Mouse (Mus musculus): ENCODE measurements around the gene Yme1l1. TPM values are rescaled to one million over a fixed set of nuclear protein-coding genes. Genes with fewer than 3 reads are reported as not detected.

Yme1l1 gene
- polyA plus RNA-seq (2012; rRNA removed), result 4.6 and 6.1 TPM in 2 replicates

DNA sequence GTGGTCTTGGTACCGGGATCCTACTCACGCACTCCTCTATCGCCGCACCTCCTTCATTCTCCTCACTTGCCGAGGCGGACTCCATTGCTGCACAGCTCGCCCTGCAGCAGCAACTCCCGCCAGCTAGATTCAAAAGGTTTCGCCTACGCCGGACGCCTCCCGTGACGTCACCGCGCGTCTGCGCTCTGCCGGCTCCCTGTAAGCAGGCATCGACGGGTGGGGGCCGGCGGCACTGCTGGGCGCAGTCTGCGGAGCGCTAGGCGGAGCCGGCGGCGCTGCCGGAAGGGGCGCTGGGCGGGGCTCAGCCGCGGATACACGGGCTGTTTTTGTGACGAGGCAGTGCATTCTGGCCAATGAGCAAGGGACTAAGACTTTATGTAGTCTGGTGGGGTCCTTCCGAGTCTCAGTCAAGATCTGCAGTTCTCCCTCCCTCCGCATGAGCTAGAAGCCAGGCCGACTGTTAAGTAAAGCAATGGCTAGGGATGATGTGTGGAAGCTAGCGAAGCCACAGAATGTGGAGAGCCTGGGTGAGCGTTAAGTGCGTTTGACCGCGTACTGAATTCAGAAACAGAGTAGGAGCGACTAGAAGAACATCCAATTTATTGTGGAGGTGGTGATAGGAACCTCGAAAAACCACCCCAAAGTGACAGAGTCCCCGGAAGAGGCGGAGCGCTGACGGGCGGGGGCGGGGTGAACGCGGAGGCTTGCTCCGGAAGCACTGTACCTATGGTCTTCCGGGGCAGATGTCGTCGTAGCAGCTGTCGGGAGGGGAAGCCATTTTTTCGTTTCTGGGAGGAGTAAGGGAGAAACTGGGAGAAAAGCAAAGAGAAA lies at the start of gene Yme1l1, which contains the start of gene Mastl:
Gene Yme1l1, plus strand, starts transcription at position 593 of the 831 bp plus-strand sequence.
Gene Mastl, minus strand, starts transcription at position 248 of the 831 bp plus-strand sequence.
- peak; percentile 79 for DNase-seq (ENCODE audit: low read depth, low spot score)
- WGBS, result 1% methylated on average over 61 of the region's 61 CpGs

- DNase-seq (ENCODE audit: low read depth, low spot score), result no peak
Observed at GRCm38 (mm10) chr2:23119573-23119972, 36.6 kb upstream of the Yme1l1 start.

DNA sequence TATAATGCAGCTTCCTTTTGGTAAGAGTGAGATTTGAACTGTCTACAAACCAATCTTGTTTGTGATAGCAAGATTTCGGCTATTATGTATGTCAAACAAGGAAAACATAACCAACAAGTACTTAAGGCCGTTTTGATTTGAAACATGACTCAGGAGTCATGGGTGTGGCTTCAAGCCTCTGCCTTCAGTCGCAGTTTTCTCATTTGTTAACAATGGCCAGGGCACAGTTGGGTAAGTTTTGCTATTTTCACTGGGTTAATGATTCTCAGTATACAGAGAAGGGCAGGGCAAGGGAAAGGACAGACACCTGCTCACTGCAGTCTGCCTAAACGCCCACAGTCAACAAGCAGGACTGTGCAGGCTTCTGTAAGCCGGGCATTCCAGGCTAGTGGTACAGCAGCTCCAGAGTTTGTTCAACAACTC lies 959 bp upstream of the Yme1l1 start:
- peak; percentile 64 for DNase-seq (ENCODE audit: low read depth, low spot score)
- 3% methylated on average over 5 of the region's 5 CpGs for WGBS

DNA sequence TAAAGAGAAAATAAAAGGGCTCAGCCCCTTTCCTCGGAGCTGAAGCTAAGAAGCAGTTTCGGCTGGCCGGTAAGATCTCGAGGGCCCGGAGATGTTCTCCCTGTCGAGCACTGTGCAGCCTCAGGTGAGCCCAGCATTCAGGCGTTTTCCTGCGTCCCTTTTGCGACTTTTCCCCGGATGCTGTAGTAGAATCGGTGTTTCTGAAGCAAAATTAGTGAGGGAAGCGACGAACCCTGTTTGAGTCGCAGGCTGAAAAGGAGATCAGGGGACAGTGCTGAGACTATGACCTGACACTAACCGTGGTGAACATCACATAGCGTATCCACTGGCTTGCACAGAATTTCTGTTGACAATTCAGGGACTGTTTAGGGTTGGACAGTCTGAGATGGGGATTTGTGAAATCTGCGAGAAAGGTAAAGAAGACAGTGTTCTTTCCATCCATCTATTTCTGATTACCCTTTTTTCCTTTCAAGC lies 476 bp downstream of the Yme1l1 start:
- DNase-seq (ENCODE audit: low read depth, low spot score), result no peak
- WGBS, result under 1% methylated on average over 17 of the region's 17 CpGs

- whole genome bisulfite sequencing, result 57% methylated on average over 3 of the region's 3 CpGs
- no peak for DNase-seq (ENCODE audit: low read depth, low spot score)
Observed at GRCm38 (mm10) chr2:23172305-23172704, 16.1 kb downstream of the Yme1l1 start.

- 91% methylated on average over 1 of the region's 1 CpGs for WGBS
Observed at GRCm38 (mm10) chr2:23194366-23194765, 38.2 kb downstream of the Yme1l1 start.

DNA sequence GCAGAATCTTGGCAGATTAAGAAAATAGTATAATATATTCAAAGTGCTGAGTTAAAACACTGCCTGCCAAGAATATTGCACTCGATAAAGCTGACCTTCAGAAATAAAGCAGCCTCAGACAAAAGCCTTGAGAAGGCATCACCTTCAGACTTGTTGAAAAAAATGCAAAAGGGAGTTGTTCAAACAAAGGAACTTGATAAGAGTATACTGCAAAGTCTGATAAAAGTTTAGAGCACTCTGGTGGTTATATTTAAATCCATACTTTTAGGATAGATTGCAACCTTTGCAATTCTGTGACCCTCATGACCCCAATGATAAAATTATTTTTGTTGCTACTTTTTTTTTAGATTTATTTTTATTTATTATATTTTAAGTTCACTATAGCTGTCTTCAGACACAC lies 44.9 kb downstream of the Yme1l1 start:
- WGBS, result 65% methylated on average over 1 of the region's 1 CpGs
- DNase-seq (ENCODE audit: low read depth, low spot score), result no peak

More at GRCm38 (mm10) chr2:23194366-23194765, 38.2 kb downstream of the Yme1l1 start:
- no peak for DNase-seq (ENCODE audit: low read depth, low spot score)

GRCm38 (mm10) chr2:23202900-23203670 lies 46.9 kb downstream of the Yme1l1 start:
- WGBS, result 65% methylated on average over 15 of the region's 15 CpGs
- no peak for DNase-seq (ENCODE audit: low read depth, low spot score)

DNA sequence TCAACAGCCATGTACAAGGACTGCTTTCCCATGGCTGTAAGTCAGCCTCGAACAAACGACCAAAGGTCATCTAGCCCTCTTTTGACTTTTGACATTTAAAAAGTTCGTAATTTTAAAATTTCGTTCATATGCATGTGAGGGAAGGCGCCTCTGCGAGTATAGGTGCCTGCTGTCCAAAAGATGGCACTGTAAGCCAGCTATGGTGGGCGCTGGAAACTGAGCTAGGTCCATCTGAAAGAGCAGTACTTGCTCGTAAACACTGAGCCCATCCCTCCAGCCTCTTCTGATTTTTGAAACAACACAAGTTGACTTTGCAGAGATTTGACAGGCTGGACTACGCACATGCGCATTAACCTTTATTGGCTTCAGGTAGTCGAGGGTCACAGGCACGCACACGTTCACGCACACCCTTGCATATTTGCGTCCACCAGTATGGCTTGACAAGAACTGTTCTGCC lies 50.9 kb downstream of the Yme1l1 start, which contains the start of gene 4931423N10Rik:
Gene 4931423N10Rik, plus strand, starts transcription at position 407 of the 457 bp plus-strand sequence.
- 73% methylated on average over 15 of the region's 15 CpGs for WGBS
- no peak for DNase-seq (ENCODE audit: low read depth, low spot score)

- WGBS, result 68% methylated on average over 5 of the region's 5 CpGs
- DNase-seq (ENCODE audit: low read depth, low spot score), result no peak
Observed at GRCm38 (mm10) chr2:23213661-23214060, 57.5 kb downstream of the Yme1l1 start.

- no peak for DNase-seq (ENCODE audit: low read depth, low spot score)
- WGBS, result 60% methylated on average over 7 of the region's 7 CpGs
Observed at GRCm38 (mm10) chr2:23225199-23225598, 69.0 kb downstream of the Yme1l1 start.

GRCm38 (mm10) chr2:23228463-23228862 lies 72.3 kb downstream of the Yme1l1 start:
- DNase-seq (ENCODE audit: low read depth, low spot score), result no peak
- WGBS, result 31% methylated on average over 2 of the region's 2 CpGs

DNA sequence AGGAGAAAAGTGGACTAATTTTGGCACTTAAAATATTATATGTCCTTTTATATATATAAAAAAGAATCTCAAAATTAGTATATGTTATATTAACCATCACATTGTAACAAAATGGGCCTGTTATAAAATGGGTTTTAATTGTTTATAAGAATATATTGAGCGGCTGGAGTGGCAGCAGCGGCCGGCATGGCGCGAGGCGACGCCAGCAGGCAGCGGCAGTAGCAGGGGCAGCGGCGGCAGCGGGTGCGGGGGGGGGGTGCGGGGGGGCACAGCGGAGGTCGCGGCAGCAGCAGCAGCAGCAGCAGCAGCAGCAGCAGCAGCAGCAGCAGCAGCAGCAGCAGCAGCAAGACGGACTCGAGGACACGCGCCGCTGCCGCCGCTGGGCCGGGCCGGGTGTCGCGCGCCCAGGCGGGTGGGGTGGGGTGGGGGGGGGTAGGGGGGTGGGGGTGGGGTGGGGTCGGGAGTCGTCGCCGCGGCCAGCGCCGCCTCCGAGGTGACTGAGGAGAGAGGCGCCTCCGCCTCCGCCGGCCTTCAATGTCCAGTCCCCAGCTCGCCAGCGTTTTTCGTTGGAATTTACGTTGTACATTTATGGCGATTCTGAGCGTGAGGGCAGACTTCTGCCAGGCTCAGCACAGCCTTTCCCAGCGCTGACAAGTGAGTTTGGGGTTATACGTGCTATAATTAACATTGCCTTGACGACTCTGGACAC lies 78.0 kb downstream of the Yme1l1 start:
- no peak for DNase-seq (ENCODE audit: low read depth, low spot score)

More for the DNA sequence above, 78.0 kb downstream of the Yme1l1 start:
- WGBS, result 3% methylated on average over 29 of the region's 50 CpGs

Other genes starting within 250 kb of the Yme1l1 start
- 80.1 and 120 TPM in 2 replicates for gene Abi1, start 116.1 kb upstream of the Yme1l1 start, polyA plus RNA-seq (2012; rRNA removed)
- 3.2 and 8.3 TPM in 2 replicates for gene Acbd5, start 88.2 kb upstream of the Yme1l1 start, polyA plus RNA-seq (2012; rRNA removed)
- 0.46 and 1.6 TPM in 2 replicates for gene Mastl, start 345 bp upstream of the Yme1l1 start, polyA plus RNA-seq (2012; rRNA removed)
- gene 4931423N10Rik, start 51.1 kb downstream of the Yme1l1 start, polyA plus RNA-seq (2012; rRNA removed), result not detected in 2 replicates
- not detected in 2 replicates for gene Nxph2, start 164.9 kb downstream of the Yme1l1 start, polyA plus RNA-seq (2012; rRNA removed)